In genomic region chr12:33269743-33270142, GRCm38 (mm10) we compare ENCODE assay signal across 8 mouse cellular contexts.
DNase-seq lines count a peak whose midpoint lies in the region; ATAC-seq lines count a peak whose summit lies in the region.

No protein-coding gene starts in this region.

- DNase-seq in cerebellum, postnatal 14 days: peak; percentile 64 to 84
- no peak for DNase-seq in cerebellum, adult 8-10 months
- DNase-seq in left cerebral cortex, postnatal 14 days (ENCODE audit: low spot score in 2 of 2): peak; percentile 69 to 82
- no peak for DNase-seq in left cerebral cortex, postnatal 36 days (ENCODE audit: low spot score in 2 of 2)
- DNase-seq in adrenal gland, adult 2 months: peak; percentile 26
- DNase-seq in naive thymus-derived CD4-positive, alpha-beta T cell, adult 2 months (ENCODE audit: low read depth): peak; percentile 47

- peak; percentile 69 for ATAC-seq in granulocyte monocyte progenitor cell, adult 5-6 weeks (replicated peaks; ENCODE audit: poor library complexity, severe bottlenecking)
- ATAC-seq in activated CD4-positive, CD25-positive, alpha-beta regulatory T cell, adult 4 months: no peak

- intact Hi-C loops in left cerebral cortex, postnatal 14 days (cut with DNase I): loop anchor here (5.0 to 10.0 kb wide), 3 partner anchors 122 to 345 kb away; partner anchors contain the start of gene Atxn7l1
- intact Hi-C loops in left cerebral cortex, postnatal 36 days (cut with DNase I): no loop called here

Comparison
In these comparisons a context has a peak if more than half of its experiments do, and no peak if none do; other contexts are left out.
1. DNase-seq: peak in cerebellum, postnatal 14 days (2 of 2), left cerebral cortex, postnatal 14 days (2 of 2), adrenal gland, adult 2 months (single experiment) and naive thymus-derived CD4-positive, alpha-beta T cell, adult 2 months (single experiment); none in cerebellum, adult 8-10 months (single experiment) and left cerebral cortex, postnatal 36 days (0 of 2).